Mouse (Mus musculus) bone marrow macrophage, adult 2 months (primary cell): ENCODE results near the gene Tpcn2.

ENCODE experiments used
- CTCF ChIP-seq: IDR thresholded peaks from 2 replicates; pipeline ENCODE4 v1.5.1; 2012; ENCODE audit warnings: low read depth, mild to moderate bottlenecking, low read length, moderate library complexity
- POLR2A ChIP-seq: IDR thresholded peaks from 2 replicates; pipeline ENCODE4 v1.6.1; 2012; ENCODE audit warnings: mild to moderate bottlenecking, low read depth, low read length, borderline replicate concordance

- no peak for TF ChIP-seq CTCF
- no peak for TF ChIP-seq POLR2A
Measured at GRCm38 (mm10) chr7:145268890-145269289, 14.9 kb downstream of the Tpcn2 start.
